Mouse (Mus musculus): ENCODE results near the gene Zfp111. TPM values are rescaled to one million over a fixed set of nuclear protein-coding genes. Genes with fewer than 3 reads are reported as not detected.

Zfp111 gene
- polyA plus RNA-seq, 1 experiment from 2014 or later = 12.7 TPM

DNA sequence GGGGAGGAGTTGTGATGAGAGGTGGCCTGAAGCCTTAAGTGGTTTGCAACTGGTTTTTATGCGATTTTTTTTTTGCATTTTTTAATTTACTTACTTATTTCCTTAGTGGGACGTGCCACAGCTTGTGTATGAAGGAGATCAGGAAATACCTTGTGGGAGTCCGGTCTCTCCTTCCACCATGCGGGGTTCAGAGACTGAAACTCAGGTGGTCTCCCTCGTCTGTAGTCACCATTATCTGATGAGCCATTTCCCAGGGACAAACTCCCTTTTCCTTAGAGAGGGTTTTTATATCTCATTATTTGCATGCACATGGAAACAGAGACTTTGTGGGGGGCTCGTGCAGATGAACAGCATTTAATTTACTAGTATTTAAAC is 35.9 kb downstream of the Zfp111 start:
- Histone ChIP-seq H3K4me3 (ENCODE audit: low read depth, low read length) (peak overlapping the region; percentile 62), H3K4me2 (ENCODE audit: low read depth, low read length) (peak overlapping the region; percentile 50), H3K4me1 (ENCODE audit: control insufficient read depth, insufficient read depth, low read length) (peaks cover 3% of the 10 kb centered on the region; the same call in 1 of the 2 replicates), H3K9me3 (ENCODE audit: control insufficient read depth, low read length) (no peaks in the 10 kb centered on the region), H3K27me3 (replicated peaks; ENCODE audit: control insufficient read depth, insufficient read depth, low read length) (no peaks in the 10 kb centered on the region), H3K27ac (replicated peaks; ENCODE audit: low read depth, low read length) (no peak overlapping the region), H3K36me3 (ENCODE audit: control insufficient read depth, insufficient read depth, low read length) (no peaks in the 10 kb centered on the region), H3K9ac (ENCODE audit: low read depth, low read length) (peak overlapping the region; percentile 77)
- 42% methylated on average over 6 of the region's 6 CpGs for WGBS
- DNase-seq (ENCODE audit: low spot score) = no peak
- no peak for ATAC-seq (ENCODE audit: low read depth)

- WGBS = 11% methylated on average over 22 of the region's 23 CpGs
- H3K9ac ChIP-seq (ENCODE audit: low read depth, low read length) = peak within 1 kb of the TSS; percentile 77
- peak within 1 kb of the TSS; percentile 62 for H3K4me3 ChIP-seq (ENCODE audit: low read depth, low read length)
- H3K4me2 ChIP-seq (ENCODE audit: low read depth, low read length) = peak within 1 kb of the TSS; percentile 50
- H3K27me3 ChIP-seq (replicated peaks; ENCODE audit: control insufficient read depth, insufficient read depth, low read length) = no peaks in the 10 kb centered on the region
- H3K36me3 ChIP-seq (ENCODE audit: control insufficient read depth, insufficient read depth, low read length) = no peaks in the 10 kb centered on the region
- ATAC-seq (ENCODE audit: low read depth) (peak; percentile 96), DNase-seq (ENCODE audit: low spot score) (peak; percentile 94)
- no peaks in the 10 kb centered on the region for H3K9me3 ChIP-seq (ENCODE audit: control insufficient read depth, low read length)
- H3K27ac ChIP-seq (replicated peaks; ENCODE audit: low read depth, low read length) = peak within 1 kb of the TSS; percentile 77
- peaks cover 3% of the 10 kb centered on the region; the same call in 1 of the 2 replicates for H3K4me1 ChIP-seq (ENCODE audit: control insufficient read depth, insufficient read depth, low read length)
Measured at GRCm38 (mm10) chr7:24174618-24175336, 36.5 kb downstream of the Zfp111 start, which contains the start of gene Zfp114. Gene Zfp114 (plus strand): TSS chr7:24175060.

DNA sequence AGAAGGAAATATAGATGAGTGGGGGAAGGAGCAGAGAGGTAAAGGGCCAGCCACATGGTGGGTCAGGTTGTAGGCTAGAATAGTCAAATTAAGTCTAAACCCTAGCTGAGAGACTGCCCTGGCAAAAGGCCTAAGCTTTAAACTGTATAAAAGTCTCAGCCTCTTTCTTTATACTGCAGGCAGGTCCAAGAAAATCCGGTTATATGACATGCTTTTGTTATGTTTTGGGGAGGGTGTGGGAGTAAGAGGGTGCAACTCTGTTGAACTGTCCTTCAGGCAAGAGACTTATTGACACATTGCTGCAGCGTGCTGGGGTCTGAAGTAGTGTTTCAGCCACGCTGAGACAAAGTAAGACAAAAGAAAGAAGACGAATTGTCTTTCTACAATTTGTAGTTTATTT is 39.1 kb downstream of the Zfp111 start:
- H3K4me3 ChIP-seq (ENCODE audit: low read depth, low read length) = no peak overlapping the region
- no peaks in the 10 kb centered on the region for H3K27me3 ChIP-seq (replicated peaks; ENCODE audit: control insufficient read depth, insufficient read depth, low read length)
- no peaks in the 10 kb centered on the region for H3K36me3 ChIP-seq (ENCODE audit: control insufficient read depth, insufficient read depth, low read length)
- no peaks in the 10 kb centered on the region for H3K9me3 ChIP-seq (ENCODE audit: control insufficient read depth, low read length)
- WGBS = 54% methylated on average over 4 of the region's 4 CpGs
- H3K4me2 ChIP-seq (ENCODE audit: low read depth, low read length) = no peak overlapping the region
- no peak for DNase-seq (ENCODE audit: low spot score)
- H3K27ac ChIP-seq (replicated peaks; ENCODE audit: low read depth, low read length) = no peak overlapping the region
- H3K9ac ChIP-seq (ENCODE audit: low read depth, low read length) = no peak overlapping the region
- ATAC-seq (ENCODE audit: low read depth) = no peak
- peaks cover 3% of the 10 kb centered on the region; the same call in 1 of the 2 replicates for H3K4me1 ChIP-seq (ENCODE audit: control insufficient read depth, insufficient read depth, low read length)

GRCm38 (mm10) chr7:24153272-24153671 is 58.0 kb downstream of the Zfp111 start:
- H3K4me2 ChIP-seq (ENCODE audit: low read depth, low read length) = no peak overlapping the region
- H3K27me3 ChIP-seq (replicated peaks; ENCODE audit: control insufficient read depth, insufficient read depth, low read length) = no peaks in the 10 kb centered on the region
- DNase-seq (ENCODE audit: low spot score) (peak; percentile 19), ATAC-seq (ENCODE audit: low read depth) (no peak)
- no peak overlapping the region for H3K4me3 ChIP-seq (ENCODE audit: low read depth, low read length)
- no peak overlapping the region for H3K9ac ChIP-seq (ENCODE audit: low read depth, low read length)
- WGBS = 3% methylated on average over 1 of the region's 1 CpGs
- H3K27ac ChIP-seq (replicated peaks; ENCODE audit: low read depth, low read length) = no peak overlapping the region
- H3K36me3 ChIP-seq (ENCODE audit: control insufficient read depth, insufficient read depth, low read length) = no peaks in the 10 kb centered on the region
- H3K4me1 ChIP-seq (ENCODE audit: control insufficient read depth, insufficient read depth, low read length) = no peaks in the 10 kb centered on the region
- peaks cover 4% of the 10 kb centered on the region; the same call in 1 of the 2 replicates for H3K9me3 ChIP-seq (ENCODE audit: control insufficient read depth, low read length)

Other genes starting within 250 kb of the Zfp111 start
- gene Vmn1r181, start 236.8 kb downstream of the Zfp111 start, polyA plus RNA-seq (2014; fragmentation: Nextera tagmentation; extraction: Ambion mirVana) = not detected in 2 replicates
- not detected in 2 replicates for gene V1rd19, start 209.8 kb downstream of the Zfp111 start, polyA plus RNA-seq (2014; fragmentation: Nextera tagmentation; extraction: Ambion mirVana)
- gene Vmn1r183, start 158.2 kb downstream of the Zfp111 start, polyA plus RNA-seq (2014; fragmentation: Nextera tagmentation; extraction: Ambion mirVana) = not detected in 2 replicates
- gene Zfp180, start 129.5 kb downstream of the Zfp111 start, polyA plus RNA-seq (2014; fragmentation: Nextera tagmentation; extraction: Ambion mirVana) = 21.3 and 22.0 TPM in 2 replicates
- 4.3 and 6.1 TPM in 2 replicates for gene Zfp112, start 99.1 kb downstream of the Zfp111 start, polyA plus RNA-seq (2014; fragmentation: Nextera tagmentation; extraction: Ambion mirVana)
- gene Zfp235, start 77.3 kb downstream of the Zfp111 start, polyA plus RNA-seq (2014; fragmentation: Nextera tagmentation; extraction: Ambion mirVana) = 17.2 and 18.3 TPM in 2 replicates
- 3.6 and 3.8 TPM in 2 replicates for gene Zfp114, start 36.4 kb downstream of the Zfp111 start, polyA plus RNA-seq (2014; fragmentation: Nextera tagmentation; extraction: Ambion mirVana)
- gene Zfp109, start 26.1 kb upstream of the Zfp111 start, polyA plus RNA-seq (2014; fragmentation: Nextera tagmentation; extraction: Ambion mirVana) = 3.6 and 4.5 TPM in 2 replicates
- gene Zfp108, start 43.4 kb upstream of the Zfp111 start, polyA plus RNA-seq (2014; fragmentation: Nextera tagmentation; extraction: Ambion mirVana) = 4.3 and 5.6 TPM in 2 replicates
- gene Zfp93, start 59.0 kb upstream of the Zfp111 start, polyA plus RNA-seq (2014; fragmentation: Nextera tagmentation; extraction: Ambion mirVana) = 6.2 and 9.2 TPM in 2 replicates
- 29.8 and 29.9 TPM in 2 replicates for gene Zfp61, start 89.8 kb upstream of the Zfp111 start, polyA plus RNA-seq (2014; fragmentation: Nextera tagmentation; extraction: Ambion mirVana)
- gene Zfp94, start 105.2 kb upstream of the Zfp111 start, polyA plus RNA-seq (2014; fragmentation: Nextera tagmentation; extraction: Ambion mirVana) = 8.5 and 12.1 TPM in 2 replicates
- gene Tescl, start 122.5 kb upstream of the Zfp111 start, polyA plus RNA-seq (2014; fragmentation: Nextera tagmentation; extraction: Ambion mirVana) = not detected in 2 replicates
- 2.4 and 4.9 TPM in 2 replicates for gene Lypd5, start 137.8 kb upstream of the Zfp111 start, polyA plus RNA-seq (2014; fragmentation: Nextera tagmentation; extraction: Ambion mirVana)
- gene Kcnn4, start 158.8 kb upstream of the Zfp111 start, polyA plus RNA-seq (2014; fragmentation: Nextera tagmentation; extraction: Ambion mirVana) = 4.1 and 5.8 TPM in 2 replicates
- 17.6 and 19.9 TPM in 2 replicates for gene Smg9, start 188.2 kb upstream of the Zfp111 start, polyA plus RNA-seq (2014; fragmentation: Nextera tagmentation; extraction: Ambion mirVana)
- gene Irgc1, start 240.9 kb upstream of the Zfp111 start, polyA plus RNA-seq (2014; fragmentation: Nextera tagmentation; extraction: Ambion mirVana) = 0.16 and 0.36 TPM in 2 replicates

Data from embryonic facial prominence, embryonic 14.5 days (tissue).